Mouse (Mus musculus): Measurements from ENCODE around the gene Ccdc177. TPM values are rescaled to one million over a fixed set of nuclear protein-coding genes. Genes with fewer than 3 reads are reported as not detected.
"Not testable (repeated sequence)": the region's sequence is repeated elsewhere in the genome, so short reads cannot be mapped to it uniquely, and the experiment has no call there.

Ccdc177 gene
- not detected for total RNA-seq (2021)
- long read RNA-seq, experiment 1, result 0 reads
- long read RNA-seq, experiment 2, result 0 reads

DNA sequence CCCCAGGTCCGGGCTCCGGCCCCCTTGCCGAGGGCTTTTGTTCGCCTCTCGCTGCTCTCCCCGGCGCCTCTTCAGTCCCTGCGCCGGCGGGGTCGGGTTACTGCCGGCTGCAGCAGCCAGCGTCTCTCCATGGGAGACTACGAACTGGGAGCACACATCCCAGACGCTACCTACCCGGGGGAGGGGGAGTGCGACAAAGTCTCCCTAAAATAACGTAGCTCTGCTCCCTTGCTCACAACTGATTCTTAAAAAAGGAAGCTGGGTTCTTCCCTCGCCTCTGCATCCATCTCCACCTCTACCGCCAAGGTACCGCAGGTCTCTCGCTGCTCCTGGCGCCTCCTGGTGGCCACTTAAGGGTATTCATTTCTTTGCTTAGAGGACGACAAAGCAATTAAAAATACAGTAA lies at the start of gene Ccdc177:
Ccdc177 (minus strand) TSS at position 292 of the 406 bp plus-strand sequence.
- DNase-seq, result peak; percentile 14

GRCm38 (mm10) chr12:80810005-80810404 lies 49.5 kb upstream of the Ccdc177 start:
- no peak for DNase-seq

DNA sequence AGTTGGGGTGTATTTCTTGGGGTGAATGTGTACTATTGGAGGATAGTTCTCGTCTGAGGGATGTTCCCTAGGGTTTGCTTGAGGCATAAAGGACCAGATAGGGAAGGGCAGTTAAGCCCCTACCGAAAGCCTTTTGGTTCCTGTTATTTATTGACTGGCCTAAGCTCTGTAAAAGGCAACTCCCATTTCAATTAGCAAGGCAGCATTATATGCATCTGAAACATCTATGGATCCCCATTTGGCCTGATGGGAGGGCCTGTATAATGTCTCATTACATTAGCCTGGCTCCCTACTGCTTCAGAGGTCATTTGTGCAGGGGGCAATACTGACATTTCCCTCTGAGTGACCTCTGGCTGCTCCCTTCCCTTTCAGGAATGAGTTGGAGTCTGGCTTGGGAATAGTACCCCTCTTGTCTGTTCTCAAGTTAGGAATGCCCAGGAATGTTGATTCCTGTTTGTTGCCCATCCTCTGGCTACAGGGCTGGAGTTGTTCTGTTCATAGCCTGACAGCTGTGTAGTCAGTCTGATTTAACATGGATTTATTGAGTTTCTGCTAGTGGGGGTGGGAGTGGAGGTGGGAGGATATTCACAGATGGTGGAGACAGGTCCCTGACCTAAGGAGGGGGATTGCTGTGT lies 47.1 kb upstream of the Ccdc177 start:
- DNase-seq, result no peak

DNA sequence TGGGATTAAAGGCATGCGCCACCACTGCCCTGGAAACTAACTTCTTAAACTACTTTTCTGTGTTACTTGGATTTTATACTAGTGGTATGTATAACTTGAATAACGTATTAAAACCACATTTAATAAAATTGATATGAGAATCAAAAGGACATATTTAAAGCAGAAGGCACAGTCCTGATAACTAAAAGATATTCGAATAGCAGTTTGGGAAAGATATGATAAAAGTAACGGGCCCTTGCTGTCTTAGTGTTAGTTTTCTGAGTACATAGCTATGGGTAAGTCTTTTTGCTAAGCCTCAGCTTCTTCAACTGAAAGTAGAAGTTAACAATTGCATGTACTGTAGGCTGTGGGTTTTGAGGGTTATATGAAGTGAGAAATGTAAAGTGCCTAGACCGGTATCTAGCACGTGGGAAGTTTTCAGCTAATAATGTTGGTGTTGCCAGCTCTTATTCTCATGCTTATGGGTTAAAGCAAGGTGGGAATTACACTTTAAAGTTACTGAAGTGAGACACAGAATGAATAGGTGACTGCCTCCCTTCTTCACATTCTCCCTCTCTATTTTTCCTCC lies 44.5 kb upstream of the Ccdc177 start:
- no peak for DNase-seq

- DNase-seq, result no peak
Measured at GRCm38 (mm10) chr12:80803924-80804323, 43.4 kb upstream of the Ccdc177 start.

GRCm38 (mm10) chr12:80801443-80801842 lies 41.0 kb upstream of the Ccdc177 start:
- no peak for DNase-seq

- no peak for DNase-seq
Measured at GRCm38 (mm10) chr12:80800156-80800555, 39.7 kb upstream of the Ccdc177 start.

- DNase-seq, result no peak
Measured at GRCm38 (mm10) chr12:80798271-80798670, 37.8 kb upstream of the Ccdc177 start.

GRCm38 (mm10) chr12:80794935-80795785 lies 34.7 kb upstream of the Ccdc177 start:
- DNase-seq, result no peak

DNA sequence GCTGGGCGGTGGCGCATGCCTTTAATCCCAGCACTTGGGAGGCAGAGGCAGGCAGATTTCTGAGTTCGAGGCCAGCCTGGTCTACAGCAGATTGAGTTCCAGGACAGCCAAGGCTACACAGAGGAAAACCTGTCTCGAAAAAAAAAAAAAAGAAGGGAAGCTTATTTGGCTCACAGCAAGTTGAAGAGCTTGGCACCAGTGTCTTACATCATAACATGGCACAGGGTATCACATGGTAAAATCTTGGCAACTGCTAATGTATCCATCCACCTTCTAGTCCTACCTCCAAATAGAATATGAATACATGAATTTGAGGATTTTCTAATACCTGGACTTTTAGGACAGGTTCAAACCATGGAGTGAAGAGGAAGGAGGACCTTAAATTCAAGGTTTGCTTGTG lies 34.0 kb upstream of the Ccdc177 start:
- no peak for DNase-seq

DNA sequence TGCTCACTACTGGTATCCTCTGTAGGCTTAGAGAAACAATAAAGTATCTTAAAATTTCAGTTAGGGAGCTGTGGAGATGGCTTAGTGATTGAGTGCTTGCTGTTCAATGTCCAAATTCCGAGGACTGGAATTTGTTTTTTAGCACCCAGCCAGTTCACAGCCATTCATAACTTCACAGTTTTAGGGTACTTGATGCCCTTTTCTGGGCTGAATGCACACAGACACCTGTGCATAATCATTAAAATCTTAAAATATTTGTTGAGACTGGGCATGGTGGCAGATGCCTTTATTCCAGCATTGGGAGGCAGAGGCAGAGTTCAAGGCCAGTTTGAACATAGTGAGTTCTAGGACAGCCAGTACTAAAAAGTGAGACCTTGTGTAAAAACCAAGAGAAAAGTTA lies 33.0 kb upstream of the Ccdc177 start:
- DNase-seq, result no peak

- peak; percentile 42 for DNase-seq
Measured at GRCm38 (mm10) chr12:80792867-80793266, 32.4 kb upstream of the Ccdc177 start.

GRCm38 (mm10) chr12:80791571-80792444 lies 31.3 kb upstream of the Ccdc177 start:
- DNase-seq, result no peak

GRCm38 (mm10) chr12:80790700-80791570 lies 30.4 kb upstream of the Ccdc177 start:
- DNase-seq, result no peak

DNA sequence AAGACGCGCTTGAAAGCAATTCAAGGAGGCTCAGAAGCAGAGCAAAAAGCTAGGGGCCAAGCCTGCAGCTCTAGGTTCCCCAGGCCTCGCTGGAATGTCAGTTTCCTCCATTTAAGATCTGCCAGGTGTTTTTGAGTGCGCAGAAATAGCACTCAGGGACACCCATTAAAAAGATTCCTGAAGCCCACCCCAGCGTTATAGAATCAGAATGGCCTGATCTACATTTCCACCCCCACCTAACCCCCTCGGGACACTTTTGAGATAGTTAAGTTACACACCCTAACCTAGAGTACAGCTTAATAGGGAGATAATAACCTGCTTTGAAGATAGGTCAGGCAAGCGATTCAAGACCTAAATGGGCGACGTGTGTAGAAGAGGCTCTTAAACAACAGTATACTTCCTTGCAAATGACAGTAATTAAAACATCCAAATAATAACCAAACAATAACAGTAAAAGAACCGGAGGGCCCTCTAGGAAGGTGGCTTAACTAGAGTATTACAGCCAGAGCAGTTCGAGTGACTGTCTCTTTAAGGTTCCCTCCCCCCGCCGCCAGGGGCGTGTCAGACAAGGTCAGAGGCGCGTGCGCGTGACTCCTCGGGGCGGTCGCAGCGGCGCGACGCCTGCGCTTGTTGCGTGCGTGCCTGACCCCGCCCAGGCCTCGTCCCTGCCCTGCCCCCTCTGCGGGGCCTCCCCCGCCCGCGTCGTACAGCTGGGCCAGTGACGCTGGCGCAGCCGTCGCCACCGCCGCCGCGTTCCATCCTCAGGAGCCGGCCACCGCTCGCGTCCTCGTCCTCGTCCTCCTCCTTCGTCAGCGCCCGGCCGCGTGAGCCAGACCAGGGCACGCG lies 29.6 kb upstream of the Ccdc177 start, which contains the start of gene Susd6:
Susd6 (plus strand) TSS at position 662 of the 846 bp plus-strand sequence.
- DNase-seq, result peak; percentile 98

DNA sequence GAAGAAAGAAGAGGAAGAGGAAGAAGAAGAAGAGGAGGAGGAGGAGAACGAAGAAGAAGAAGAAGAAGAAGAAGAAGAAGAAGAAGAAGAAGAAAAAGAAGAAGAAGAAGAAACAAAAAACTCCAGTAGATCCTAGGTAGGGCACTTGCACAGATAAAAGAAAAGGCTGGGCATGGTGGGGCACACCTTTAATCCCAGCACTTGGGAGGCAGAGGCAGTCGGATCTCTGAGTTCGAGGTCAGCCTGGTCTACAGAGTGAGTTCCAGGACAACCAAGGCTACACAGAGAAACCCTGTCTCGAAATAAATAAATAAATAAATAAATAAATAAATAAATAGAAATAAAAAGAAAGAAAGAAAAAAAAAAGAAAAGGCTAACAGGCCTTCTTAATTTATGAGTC lies 28.8 kb upstream of the Ccdc177 start:
- not testable (repeated sequence) for DNase-seq

DNA sequence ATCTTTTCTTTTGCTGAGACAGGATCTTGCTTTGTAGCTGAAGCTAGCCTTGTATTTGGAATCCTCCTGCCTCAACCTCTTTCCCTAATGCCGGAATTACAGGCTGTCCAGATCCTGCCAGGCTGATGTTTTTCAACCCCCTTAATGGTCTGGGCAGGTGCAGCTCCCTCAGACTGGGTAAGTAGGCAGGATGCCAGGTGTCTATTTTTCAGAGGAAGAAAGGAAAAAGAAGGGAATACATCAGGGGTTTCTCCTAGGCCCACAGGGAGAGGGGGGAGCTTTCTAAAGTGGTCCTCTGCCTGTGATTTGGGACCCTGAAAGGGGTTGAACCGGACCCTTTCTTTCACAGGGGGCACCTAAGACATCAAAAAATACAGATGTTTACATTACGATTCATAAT lies 27.7 kb upstream of the Ccdc177 start:
- no peak for DNase-seq

- DNase-seq, result no peak
Measured at GRCm38 (mm10) chr12:80787604-80788003, 27.1 kb upstream of the Ccdc177 start.

- no peak for DNase-seq
Measured at GRCm38 (mm10) chr12:80786591-80786990, 26.1 kb upstream of the Ccdc177 start.

- no peak for DNase-seq
Measured at GRCm38 (mm10) chr12:80785597-80785996, 25.1 kb upstream of the Ccdc177 start.

All from gastrocnemius, postnatal 25 days (tissue).